Mouse (Mus musculus) intestine, postnatal 0 days (tissue): ENCODE data around the gene Gm11985. TPM values are rescaled to one million over a fixed set of nuclear protein-coding genes. Genes with fewer than 3 reads are reported as not detected.

Experiments
- ATAC-seq: fragments of 200-750 bp; cut with Nextera tagmentation; 2 replicates; pipeline ENCODE4 v1.8.0; 2017; ENCODE audit warnings: mild to moderate bottlenecking, moderate TSS enrichment, moderate library complexity
- H3K27ac ChIP-seq: fragments of 300-500 bp; sonication (generic); 2 replicates; pipeline ENCODE4 v1.5.1; 2014; ENCODE audit warnings: mild to moderate bottlenecking, low read depth, low read length, moderate library complexity
- H3K27me3 ChIP-seq: fragments of 300-500 bp; sonication (generic); replicated peaks from 2 replicates; pipeline ENCODE4 v1.6.1; 2014; ENCODE audit warnings: low read length, mixed read lengths; ENCODE audit not compliant: control insufficient read depth, insufficient read depth
- H3K36me3 ChIP-seq: fragments of 300-500 bp; sonication (generic); 2 replicates; pipeline ENCODE4 v1.6.1; 2014; ENCODE audit warnings: mild to moderate bottlenecking, moderate library complexity; ENCODE audit not compliant: control insufficient read depth, insufficient read depth
- H3K4me1 ChIP-seq: fragments of 300-500 bp; sonication (generic); replicated peaks from 2 replicates; pipeline ENCODE4 v1.6.1; 2014; ENCODE audit warnings: antibody characterized with exemption, low read length, mixed read lengths; ENCODE audit not compliant: control insufficient read depth, insufficient read depth
- H3K4me2 ChIP-seq: fragments of 300-500 bp; sonication (generic); replicated peaks from 2 replicates; pipeline ENCODE4 v1.6.1; 2014; ENCODE audit warnings: low read depth, mild to moderate bottlenecking, moderate library complexity
- H3K4me3 ChIP-seq: fragments of 300-500 bp; sonication (generic); 2 replicates; pipeline ENCODE4 v1.5.1; 2014; ENCODE audit warnings: low read depth, low read length
- H3K9ac ChIP-seq: fragments of 300-500 bp; sonication (generic); 2 replicates; pipeline ENCODE4 v1.6.1; 2014; ENCODE audit warnings: mild to moderate bottlenecking, low read depth, low read length
- H3K9me3 ChIP-seq: fragments of 300-500 bp; sonication (generic); 2 replicates; pipeline ENCODE4 v1.6.1; 2016; ENCODE audit warnings: mixed run types; ENCODE audit not compliant: control insufficient read depth
- CTCF ChIP-seq: sonication (generic); IDR thresholded peaks from 2 replicates; pipeline ENCODE4 v1.5.1; 2016; ENCODE audit warnings: low read depth, mild to moderate bottlenecking, control low read depth, antibody characterized with exemption, moderate library complexity
- WGBS: fragments of 180-500 bp; shearing (Covaris S2); extraction: QIAGEN DNeasy Blood & Tissue Kit; methylation state at CpG from one replicate; pipeline ENCODE4 v1.1.7; 2014; 5-methylcytosine and 5-hydroxymethylcytosine counted together
- polyA plus RNA-seq: library from polyadenylated mRNA; unstranded; fragments of >200 nt; fragmentation: Nextera tagmentation; extraction: Ambion mirVana; gene quantifications from 2 replicates; pipeline ENCODE4 v1.2.1, GENCODE M21; 2015

The Gm11985 gene
- polyA plus RNA-seq, 1 experiment from 2014 or later, result not detected

DNA sequence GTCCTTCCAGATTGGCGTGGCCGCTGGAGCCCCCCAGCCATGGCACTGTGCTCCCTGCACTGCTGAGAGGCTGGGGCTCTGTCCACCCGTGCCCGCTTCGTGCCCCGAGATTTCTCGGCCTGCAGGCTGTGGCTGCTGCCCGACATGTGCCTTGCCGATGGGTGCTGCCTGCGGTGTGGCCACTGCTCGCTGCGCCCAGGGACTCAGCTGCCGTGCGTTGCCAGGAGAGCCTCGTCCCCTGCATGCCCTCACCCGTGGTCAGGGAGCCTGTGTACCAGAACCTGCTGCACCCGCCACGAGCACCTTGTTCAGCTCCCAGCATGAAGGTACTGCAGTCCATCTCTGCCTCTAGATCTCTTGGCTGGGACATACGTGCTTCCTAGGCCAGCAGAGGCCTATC is 9.6 kb upstream of the Gm11985 start:
- ATAC-seq, result no peak
- Histone ChIP-seq H3K4me2 (no peak overlapping the region; the same call in 1 of the 2 replicates), H3K27ac (no peak overlapping the region), H3K36me3 (no peaks in the 10 kb centered on the region), H3K9ac (no peak overlapping the region), H3K27me3 (no peaks in the 10 kb centered on the region), H3K4me1 (no peaks in the 10 kb centered on the region), H3K4me3 (no peak overlapping the region), H3K9me3 (no peaks in the 10 kb centered on the region)
- 89% methylated on average over 19 of the region's 19 CpGs for WGBS
- no peak for TF ChIP-seq CTCF

GRCm38 (mm10) chr11:7197491-7197941 is 9.1 kb upstream of the Gm11985 start, which contains the start of gene Igfbp1:
Gene Igfbp1, plus strand, starts transcription at chr11:7197782.
- Histone ChIP-seq H3K4me3 (no peak within 1 kb of the TSS), H3K36me3 (no peaks in the 10 kb centered on the region), H3K4me2 (no peak within 1 kb of the TSS; the same call in 1 of the 2 replicates), H3K4me1 (no peaks in the 10 kb centered on the region), H3K27ac (no peak within 1 kb of the TSS), H3K9ac (no peak within 1 kb of the TSS), H3K27me3 (no peaks in the 10 kb centered on the region), H3K9me3 (no peaks in the 10 kb centered on the region)
- no peak for TF ChIP-seq CTCF
- ATAC-seq, result no peak
- 39% methylated on average over 12 of the region's 12 CpGs for WGBS

DNA sequence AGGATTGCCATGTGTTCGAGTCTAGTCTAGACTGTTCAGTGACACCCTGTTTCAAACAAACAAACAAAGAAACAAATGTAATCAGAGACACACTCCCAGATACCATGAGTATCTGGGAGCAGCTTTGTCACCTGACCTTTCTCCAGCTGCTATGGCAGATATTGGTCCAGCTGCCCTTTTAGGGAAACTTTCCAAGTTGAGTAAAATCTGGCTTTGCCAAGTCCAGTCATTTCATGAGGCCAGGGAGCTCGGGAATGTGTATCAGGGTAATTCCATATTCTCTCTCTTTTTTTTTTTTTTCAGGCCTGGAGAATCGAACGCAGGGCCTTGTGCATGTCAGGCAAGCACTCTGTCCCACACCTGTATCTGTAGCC is 6.9 kb upstream of the Gm11985 start:
- no peaks in the 10 kb centered on the region for H3K27me3 ChIP-seq
- no peaks in the 10 kb centered on the region for H3K9me3 ChIP-seq
- H3K4me1 ChIP-seq, result no peaks in the 10 kb centered on the region
- no peak for ATAC-seq
- H3K27ac ChIP-seq, result no peak overlapping the region
- no peak overlapping the region for H3K9ac ChIP-seq
- H3K4me2 ChIP-seq, result no peak overlapping the region
- H3K36me3 ChIP-seq, result no peaks in the 10 kb centered on the region
- WGBS, result 90% methylated on average over 4 of the region's 4 CpGs
- no peak for TF ChIP-seq CTCF
- no peak overlapping the region for H3K4me3 ChIP-seq

DNA sequence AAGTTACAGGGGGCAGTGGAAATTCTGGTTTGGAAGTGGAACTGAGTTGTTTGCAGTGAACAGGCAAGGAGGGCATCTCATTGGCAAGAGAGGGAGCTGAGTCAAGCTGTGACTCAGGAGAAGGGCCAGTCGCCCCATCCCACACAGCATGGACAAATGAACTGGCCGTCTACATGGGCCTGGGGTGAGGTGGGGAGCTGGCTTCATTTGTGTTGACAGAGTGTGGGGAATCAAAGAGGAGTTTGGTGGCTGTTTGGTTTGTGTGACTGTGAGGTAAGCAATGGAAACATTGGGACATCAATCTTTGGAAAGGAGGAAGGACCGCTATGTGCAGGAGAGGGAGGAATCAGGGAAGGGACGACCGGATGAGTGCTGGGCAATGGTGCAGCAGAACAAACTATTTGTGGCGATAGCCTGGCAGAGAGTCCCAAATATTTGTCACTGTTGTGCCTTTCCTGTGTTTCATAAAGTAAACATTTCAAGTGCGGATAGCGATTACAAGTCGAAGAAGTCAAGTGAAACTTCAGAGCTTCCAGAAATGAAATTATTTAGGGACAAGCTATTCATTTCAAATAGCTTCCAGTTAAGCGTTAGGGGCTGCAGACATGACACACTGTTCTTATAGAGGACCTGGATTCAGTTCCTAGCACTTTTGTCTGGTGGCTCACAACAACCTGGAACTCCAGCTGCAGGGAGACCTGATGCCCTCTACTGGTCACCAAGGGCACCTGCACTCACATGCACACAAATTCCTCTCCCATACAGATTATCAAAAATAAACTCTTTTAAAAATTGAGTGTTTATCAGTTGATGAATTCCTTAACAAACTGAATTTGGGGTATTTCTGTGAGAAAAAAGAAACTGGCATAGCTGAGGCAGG is 6.3 kb upstream of the Gm11985 start:
- peak; percentile 25; the same call in 1 of the 2 replicates for TF ChIP-seq CTCF
- no peaks in the 10 kb centered on the region for H3K36me3 ChIP-seq
- H3K27me3 ChIP-seq, result no peaks in the 10 kb centered on the region
- H3K4me3 ChIP-seq, result no peak overlapping the region
- H3K9me3 ChIP-seq, result no peaks in the 10 kb centered on the region
- 85% methylated on average over 10 of the region's 10 CpGs for WGBS
- no peak overlapping the region for H3K27ac ChIP-seq
- H3K9ac ChIP-seq, result no peak overlapping the region
- no peak overlapping the region for H3K4me2 ChIP-seq
- ATAC-seq, result no peak
- H3K4me1 ChIP-seq, result no peaks in the 10 kb centered on the region

DNA sequence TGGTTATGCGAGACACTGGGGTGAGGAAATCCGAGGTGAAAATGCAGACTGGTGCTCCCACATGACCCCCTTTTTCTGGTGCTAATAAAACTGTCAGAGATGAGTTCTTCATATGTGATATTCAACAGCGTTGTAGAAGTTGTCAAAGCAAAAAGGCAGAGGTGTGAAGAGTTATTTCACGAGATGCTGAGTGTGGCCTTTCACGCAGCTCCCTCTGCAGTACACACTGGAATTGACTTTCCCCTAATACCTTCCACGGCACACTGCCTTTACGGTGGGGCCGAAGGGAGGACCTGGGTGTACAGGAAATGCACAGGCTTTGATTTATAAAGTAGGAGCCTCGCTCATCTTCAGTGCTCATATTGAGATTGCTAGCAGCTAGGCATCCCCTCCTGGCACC is 4.8 kb upstream of the Gm11985 start:
- WGBS, result 59% methylated on average over 9 of the region's 9 CpGs

GRCm38 (mm10) chr11:7192710-7193109 is 4.3 kb upstream of the Gm11985 start:
- Histone ChIP-seq H3K36me3 (no peaks in the 10 kb centered on the region), H3K9ac (no peak overlapping the region), H3K27ac (no peak overlapping the region), H3K4me2 (no peak overlapping the region), H3K4me1 (no peaks in the 10 kb centered on the region), H3K9me3 (no peaks in the 10 kb centered on the region), H3K4me3 (no peak overlapping the region), H3K27me3 (no peaks in the 10 kb centered on the region)
- ATAC-seq, result no peak
- 42% methylated on average over 6 of the region's 6 CpGs for WGBS
- no peak for TF ChIP-seq CTCF

More for the DNA sequence above, 4.8 kb upstream of the Gm11985 start:
- 0 out of 2 replicates have a peak, but pooled peaks have one; percentile 11 for TF ChIP-seq CTCF
- ATAC-seq, result no peak
- no peaks in the 10 kb centered on the region for H3K27me3 ChIP-seq
- H3K27ac ChIP-seq, result no peak overlapping the region
- no peak overlapping the region for H3K4me2 ChIP-seq
- no peak overlapping the region for H3K4me3 ChIP-seq
- no peak overlapping the region for H3K9ac ChIP-seq
- H3K36me3 ChIP-seq, result no peaks in the 10 kb centered on the region
- H3K9me3 ChIP-seq, result no peaks in the 10 kb centered on the region
- no peaks in the 10 kb centered on the region for H3K4me1 ChIP-seq
